Mouse (Mus musculus) left cerebral cortex, postnatal 25 days (tissue): ENCODE data around the gene Psg19. TPM values are rescaled to one million over a fixed set of nuclear protein-coding genes. Genes with fewer than 3 reads are reported as not detected.
"Not testable (repeated sequence)": the region's sequence is repeated elsewhere in the genome, so short reads cannot be mapped to it uniquely, and the experiment has no call there.

ENCODE experiments used
- DNase-seq, 2 experiments: peaks; one replicate each; pipeline ENCODE4 v3.0.0; 2022; ENCODE audit warnings: low spot score in 2 of 2, mixed read lengths in 1 of 2
- intact Hi-C: fragments of 180-260 bp; cut with DNase I; formaldehyde crosslinking; loops from one replicate; pipeline ENCODE4 v1.15.1; 2025
- total RNA-seq, 2 experiments: library from RNA; stranded (reverse); gene quantifications; 2 replicates each; pipeline ENCODE4 v1.2.3; 2021

Psg19 gene
- total RNA-seq, 2 experiments from 2014 or later: not detected

DNA sequence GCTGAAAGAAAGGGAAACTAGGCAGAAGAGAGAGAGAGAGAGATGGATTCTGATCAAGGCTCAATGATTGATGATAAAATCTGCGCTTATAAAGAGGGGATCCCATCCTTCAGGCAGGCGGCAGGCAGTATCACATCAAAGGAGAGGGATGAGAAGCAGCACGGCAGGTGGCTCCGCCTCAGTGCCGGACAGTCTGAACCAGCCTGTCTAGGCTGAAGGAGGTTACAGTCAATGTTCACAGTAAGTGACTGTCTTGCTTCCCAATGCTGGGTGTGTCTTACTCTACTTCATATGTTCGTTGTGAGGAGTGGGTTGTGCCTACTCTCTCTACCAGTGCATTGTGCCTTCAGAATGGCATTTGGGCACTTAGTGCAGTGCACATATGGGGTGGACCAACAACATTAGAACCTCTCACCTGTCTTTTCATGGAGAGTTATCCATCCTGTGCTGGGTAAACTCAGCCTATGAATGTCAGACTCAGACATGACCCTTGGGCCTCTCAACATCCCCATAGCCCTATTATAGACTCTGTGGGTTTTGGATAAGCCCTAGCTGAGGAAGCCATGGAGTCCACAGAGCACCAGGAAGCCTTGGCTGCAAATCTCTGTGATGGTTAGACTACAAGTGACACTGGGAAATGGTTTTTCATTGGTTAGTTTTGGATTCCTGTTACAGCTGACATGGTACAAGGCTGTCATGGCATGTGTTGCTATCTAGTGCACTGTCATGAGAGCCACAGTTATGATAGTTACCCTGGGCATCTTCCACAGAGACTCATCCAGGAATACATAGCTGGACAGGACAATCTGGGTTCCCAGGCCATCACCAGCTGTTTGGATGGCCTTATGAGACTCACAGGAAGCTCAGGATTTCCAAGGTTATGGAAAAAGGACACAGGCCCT, 49.1 kb downstream of the Psg19 start:
- no peak for DNase-seq
- intact Hi-C loops: no loop called here

DNA sequence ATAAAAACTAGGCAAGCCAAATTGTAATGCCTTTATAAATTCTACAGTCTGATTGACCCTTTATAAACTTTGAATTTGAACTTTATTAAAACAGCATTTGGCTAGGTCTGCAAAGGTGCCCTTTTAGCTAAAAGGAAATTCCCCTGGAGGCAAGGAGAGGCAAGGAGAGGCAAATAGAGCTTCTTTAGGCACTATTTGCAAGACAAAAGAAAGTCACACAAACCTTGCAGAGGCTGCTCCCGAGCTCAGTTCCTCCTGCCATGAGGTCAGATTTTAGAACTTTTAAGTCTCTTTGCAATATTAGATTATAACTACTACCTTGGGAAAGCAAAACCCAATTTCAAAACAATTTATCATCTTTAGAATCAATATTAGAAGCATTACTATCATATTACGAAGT, 50.9 kb downstream of the Psg19 start:
- intact Hi-C loops: not testable (repeated sequence)

DNA sequence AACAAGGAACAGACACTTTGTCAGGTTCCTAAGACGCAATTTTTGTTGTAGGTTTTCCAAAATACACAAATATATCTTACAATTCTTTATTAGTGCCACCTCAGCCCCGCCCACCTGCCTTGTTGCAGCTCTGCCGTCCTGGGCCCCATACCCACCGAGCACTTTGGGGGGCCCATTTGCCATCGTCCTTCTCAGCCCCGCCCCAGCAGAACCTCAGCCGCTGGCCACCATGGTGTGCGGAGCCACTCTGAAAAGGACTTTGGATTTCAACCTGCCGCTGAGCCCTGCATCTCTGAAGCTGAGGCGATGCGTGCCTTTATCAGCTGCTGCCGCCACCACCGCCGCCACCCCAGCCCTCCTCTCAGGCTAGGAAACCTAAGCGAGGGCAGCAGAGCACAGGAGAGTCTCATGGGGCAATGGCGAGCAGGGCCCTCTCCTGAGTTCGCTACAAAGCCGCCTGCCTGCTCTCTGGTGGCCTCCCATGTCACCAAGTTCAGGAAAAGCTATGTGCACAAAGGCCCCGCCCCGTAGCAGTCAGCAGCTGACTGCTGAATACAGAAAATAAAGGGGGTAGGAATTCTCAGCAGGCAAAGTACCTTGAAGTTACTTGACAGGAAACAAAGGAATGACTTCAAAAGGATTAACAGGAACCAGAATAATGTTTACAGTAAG, 52.0 kb downstream of the Psg19 start:
- intact Hi-C loops: no loop called here
- no peak for DNase-seq

More for the DNA sequence above, 50.9 kb downstream of the Psg19 start:
- not testable (repeated sequence) for DNase-seq

Other genes with a start within 250 kb of the Psg19 start
- not detected for gene Psg27, start 231.2 kb downstream of the Psg19 start, total RNA-seq
- gene Psg23, start 182.0 kb downstream of the Psg19 start, total RNA-seq: not detected
- not detected for gene Psg21, start 141.8 kb downstream of the Psg19 start, total RNA-seq
- gene Psg20, start 112.3 kb downstream of the Psg19 start, total RNA-seq: not detected
- gene Psg22, start 80.4 kb downstream of the Psg19 start, total RNA-seq: not detected
- gene Psg17, start 23.1 kb upstream of the Psg19 start, total RNA-seq: not detected
- gene Mill2, start 41.4 kb upstream of the Psg19 start, total RNA-seq: 1 to 10 TPM; 1.8 to 2.1 TPM
- gene Pglyrp1, start 72.8 kb upstream of the Psg19 start, total RNA-seq: 10 to 100 TPM; 23.2 to 26.3 TPM
- 10 to 100 TPM in 1 of 2 experiments, 1 to 10 TPM in 1; 9.9 to 10.5 TPM for gene Ccdc61, start 111.9 kb upstream of the Psg19 start, total RNA-seq
- 10 to 100 TPM; 78.2 to 84.6 TPM for gene Nova2, start 127.4 kb upstream of the Psg19 start, total RNA-seq
- under 1 TPM; 0.53 to 0.76 TPM for gene Nanos2, start 188.9 kb upstream of the Psg19 start, total RNA-seq
- gene Mypop, start 192.7 kb upstream of the Psg19 start, total RNA-seq: 10 to 100 TPM; 50.4 to 53.3 TPM
- 10 to 100 TPM; 46.7 to 48.3 TPM for gene Irf2bp1, start 205.5 kb upstream of the Psg19 start, total RNA-seq
- gene Foxa3, start 225.0 kb upstream of the Psg19 start, total RNA-seq: not detected
- 100 to 1,000 TPM; 122 to 133 TPM for gene Sympk, start 225.9 kb upstream of the Psg19 start, total RNA-seq